Mouse (Mus musculus) intestine, postnatal 0 days (tissue): ENCODE results near the gene Smarca1. TPM values are rescaled to one million over a fixed set of nuclear protein-coding genes. Genes with fewer than 3 reads are reported as not detected.

Experiments used
- ATAC-seq: fragments of 200-750 bp; cut with Nextera tagmentation; 2 replicates; pipeline ENCODE4 v1.8.0; 2017; ENCODE audit warnings: mild to moderate bottlenecking, moderate TSS enrichment, moderate library complexity
- H3K27ac ChIP-seq: fragments of 300-500 bp; sonication (generic); 2 replicates; pipeline ENCODE4 v1.5.1; 2014; ENCODE audit warnings: mild to moderate bottlenecking, low read depth, low read length, moderate library complexity
- H3K27me3 ChIP-seq: fragments of 300-500 bp; sonication (generic); replicated peaks from 2 replicates; pipeline ENCODE4 v1.6.1; 2014; ENCODE audit warnings: low read length, mixed read lengths; ENCODE audit not compliant: control insufficient read depth, insufficient read depth
- H3K36me3 ChIP-seq: fragments of 300-500 bp; sonication (generic); 2 replicates; pipeline ENCODE4 v1.6.1; 2014; ENCODE audit warnings: mild to moderate bottlenecking, moderate library complexity; ENCODE audit not compliant: control insufficient read depth, insufficient read depth
- H3K4me1 ChIP-seq: fragments of 300-500 bp; sonication (generic); replicated peaks from 2 replicates; pipeline ENCODE4 v1.6.1; 2014; ENCODE audit warnings: antibody characterized with exemption, low read length, mixed read lengths; ENCODE audit not compliant: control insufficient read depth, insufficient read depth
- H3K4me2 ChIP-seq: fragments of 300-500 bp; sonication (generic); replicated peaks from 2 replicates; pipeline ENCODE4 v1.6.1; 2014; ENCODE audit warnings: low read depth, mild to moderate bottlenecking, moderate library complexity
- H3K4me3 ChIP-seq: fragments of 300-500 bp; sonication (generic); 2 replicates; pipeline ENCODE4 v1.5.1; 2014; ENCODE audit warnings: low read depth, low read length
- H3K9ac ChIP-seq: fragments of 300-500 bp; sonication (generic); 2 replicates; pipeline ENCODE4 v1.6.1; 2014; ENCODE audit warnings: mild to moderate bottlenecking, low read depth, low read length
- H3K9me3 ChIP-seq: fragments of 300-500 bp; sonication (generic); 2 replicates; pipeline ENCODE4 v1.6.1; 2016; ENCODE audit warnings: mixed run types; ENCODE audit not compliant: control insufficient read depth
- CTCF ChIP-seq: sonication (generic); IDR thresholded peaks from 2 replicates; pipeline ENCODE4 v1.5.1; 2016; ENCODE audit warnings: low read depth, mild to moderate bottlenecking, control low read depth, antibody characterized with exemption, moderate library complexity
- WGBS: fragments of 180-500 bp; shearing (Covaris S2); extraction: QIAGEN DNeasy Blood & Tissue Kit; methylation state at CpG from one replicate; pipeline ENCODE4 v1.1.7; 2014; 5-methylcytosine and 5-hydroxymethylcytosine counted together
- polyA plus RNA-seq: library from polyadenylated mRNA; unstranded; fragments of >200 nt; fragmentation: Nextera tagmentation; extraction: Ambion mirVana; gene quantifications from 2 replicates; pipeline ENCODE4 v1.2.1, GENCODE M21; 2015

Gene Smarca1
- 7.5 and 8.9 TPM in 2 replicates for polyA plus RNA-seq

DNA sequence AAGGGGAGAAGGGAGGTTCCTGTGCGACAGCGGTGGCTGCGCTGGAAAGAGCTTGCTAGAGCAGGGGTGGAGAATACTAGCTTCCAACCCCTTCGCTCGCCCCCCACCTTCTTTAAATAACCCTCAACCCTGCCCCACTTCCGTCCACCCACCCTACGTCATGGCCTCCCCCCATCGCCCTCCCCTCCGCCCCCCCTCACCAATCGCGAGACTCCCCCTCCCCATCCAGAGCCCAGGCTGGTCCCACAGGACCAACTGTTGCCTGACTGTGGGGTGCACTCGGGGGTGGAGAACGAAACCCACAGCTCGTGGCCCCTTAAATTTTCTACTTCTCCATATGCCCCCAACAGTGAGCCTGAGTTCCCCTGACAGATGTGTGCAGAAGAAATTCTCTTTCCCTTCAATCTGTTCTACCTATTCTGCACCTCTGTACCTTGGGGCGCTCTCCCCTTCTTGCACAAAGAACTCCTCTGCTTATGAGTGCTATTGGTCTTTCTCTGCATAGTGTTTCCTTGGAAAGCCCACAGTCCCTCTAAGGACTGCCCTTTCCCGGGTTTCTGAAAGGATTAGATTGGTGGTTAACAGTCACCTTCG lies at the start of gene Smarca1:
Gene Smarca1 (minus strand): TSS at position 544 of the 594 bp plus-strand sequence.
- Histone ChIP-seq H3K4me1 (no peaks in the 10 kb centered on the region), H3K9me3 (no peaks in the 10 kb centered on the region), H3K4me2 (peak within 1 kb of the TSS; percentile 75), H3K36me3 (no peaks in the 10 kb centered on the region), H3K9ac (peak within 1 kb of the TSS; percentile 37; the same call in 1 of the 2 replicates), H3K4me3 (peak within 1 kb of the TSS; percentile 58), H3K27me3 (no peaks in the 10 kb centered on the region), H3K27ac (peak within 1 kb of the TSS; percentile 41; the same call in 1 of the 2 replicates)
- WGBS: 24% methylated on average over 17 of the region's 17 CpGs
- ATAC-seq: no peak
- no peak for TF ChIP-seq CTCF

GRCm38 (mm10) chrX:47937740-47938139 lies 45.0 kb upstream of the Smarca1 start:
- Histone ChIP-seq H3K36me3 (peaks cover 6% of the 10 kb centered on the region; the same call in 1 of the 2 replicates), H3K27me3 (no peaks in the 10 kb centered on the region), H3K9me3 (no peaks in the 10 kb centered on the region), H3K4me1 (no peaks in the 10 kb centered on the region), H3K4me3 (no peak overlapping the region), H3K4me2 (no peak overlapping the region), H3K9ac (no peak overlapping the region), H3K27ac (no peak overlapping the region)
- no peak for ATAC-seq
- WGBS: 45% methylated on average over 2 of the region's 2 CpGs
- TF ChIP-seq CTCF: no peak

GRCm38 (mm10) chrX:47936885-47937284 lies 44.1 kb upstream of the Smarca1 start:
- Histone ChIP-seq H3K4me2 (no peak overlapping the region), H3K4me3 (no peak overlapping the region), H3K27ac (no peak overlapping the region), H3K9ac (no peak overlapping the region), H3K4me1 (no peaks in the 10 kb centered on the region), H3K9me3 (no peaks in the 10 kb centered on the region), H3K36me3 (peaks cover 6% of the 10 kb centered on the region; the same call in 1 of the 2 replicates), H3K27me3 (no peaks in the 10 kb centered on the region)
- no peak for ATAC-seq
- TF ChIP-seq CTCF: no peak
- WGBS: 60% methylated on average over 5 of the region's 5 CpGs

GRCm38 (mm10) chrX:47934352-47934751 lies 41.6 kb upstream of the Smarca1 start:
- WGBS: 83% methylated on average over 11 of the region's 11 CpGs
- TF ChIP-seq CTCF: no peak

DNA sequence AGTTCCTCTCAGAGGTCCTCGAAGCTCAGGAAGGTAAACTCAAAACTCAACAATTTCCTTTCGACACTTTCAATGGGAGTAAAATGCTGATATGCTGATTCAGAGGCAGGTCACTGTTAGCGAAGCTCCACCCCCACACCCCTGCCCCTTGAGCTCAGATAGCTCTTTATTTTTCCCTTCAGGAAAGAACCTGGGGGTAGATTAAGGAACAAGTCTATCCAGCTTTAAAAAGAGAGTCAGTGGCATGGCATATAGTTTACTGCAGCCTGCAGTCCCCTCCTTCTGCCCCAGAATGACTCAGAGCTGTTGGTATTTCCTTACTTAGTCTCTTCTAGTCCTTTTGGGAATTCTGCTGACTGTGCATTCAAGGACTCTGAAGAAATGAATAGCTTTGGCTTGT lies 37.7 kb upstream of the Smarca1 start:
- Histone ChIP-seq H3K36me3 (peaks cover 6% of the 10 kb centered on the region; the same call in 1 of the 2 replicates), H3K4me1 (no peaks in the 10 kb centered on the region), H3K9ac (no peak overlapping the region), H3K27me3 (no peaks in the 10 kb centered on the region), H3K27ac (no peak overlapping the region), H3K4me3 (no peak overlapping the region), H3K9me3 (no peaks in the 10 kb centered on the region), H3K4me2 (no peak overlapping the region)
- 68% methylated on average over 3 of the region's 3 CpGs for WGBS
- TF ChIP-seq CTCF: no peak
- ATAC-seq: no peak

More at GRCm38 (mm10) chrX:47934352-47934751, 41.6 kb upstream of the Smarca1 start:
- no peak overlapping the region for H3K4me2 ChIP-seq
- ATAC-seq: no peak
- no peaks in the 10 kb centered on the region for H3K4me1 ChIP-seq
- H3K9ac ChIP-seq: no peak overlapping the region
- peaks cover 12% of the 10 kb centered on the region; the same call in 1 of the 2 replicates for H3K36me3 ChIP-seq
- no peaks in the 10 kb centered on the region for H3K27me3 ChIP-seq
- no peaks in the 10 kb centered on the region for H3K9me3 ChIP-seq
- no peak overlapping the region for H3K4me3 ChIP-seq
- no peak overlapping the region for H3K27ac ChIP-seq

GRCm38 (mm10) chrX:47927981-47928380 lies 35.2 kb upstream of the Smarca1 start:
- Histone ChIP-seq H3K27me3 (no peaks in the 10 kb centered on the region), H3K9me3 (no peaks in the 10 kb centered on the region), H3K27ac (no peak overlapping the region), H3K9ac (no peak overlapping the region), H3K36me3 (peaks cover 6% of the 10 kb centered on the region; the same call in 1 of the 2 replicates), H3K4me1 (no peaks in the 10 kb centered on the region), H3K4me3 (no peak overlapping the region), H3K4me2 (no peak overlapping the region)
- WGBS: 40% methylated on average over 3 of the region's 3 CpGs
- peak; percentile 38; the same call in 1 of the 2 replicates for ATAC-seq
- no peak for TF ChIP-seq CTCF
